Mouse (Mus musculus) heart, adult 8-10 months (tissue): ENCODE results near the gene Dcaf1. TPM values are rescaled to one million over a fixed set of nuclear protein-coding genes. Genes with fewer than 3 reads are reported as not detected.

ENCODE experiments used
- DNase-seq: peaks from one replicate; pipeline ENCODE4 v3.0.0; 2022; ENCODE audit warnings: low spot score
- total RNA-seq, 4 experiments: library from RNA; stranded (reverse); gene quantifications; 2 replicates each; pipeline ENCODE4 v1.2.4; 2022

Gene Dcaf1
- total RNA-seq, 4 experiments from 2014 or later = 23.9 to 30.7 (median 25.3) TPM

DNA sequence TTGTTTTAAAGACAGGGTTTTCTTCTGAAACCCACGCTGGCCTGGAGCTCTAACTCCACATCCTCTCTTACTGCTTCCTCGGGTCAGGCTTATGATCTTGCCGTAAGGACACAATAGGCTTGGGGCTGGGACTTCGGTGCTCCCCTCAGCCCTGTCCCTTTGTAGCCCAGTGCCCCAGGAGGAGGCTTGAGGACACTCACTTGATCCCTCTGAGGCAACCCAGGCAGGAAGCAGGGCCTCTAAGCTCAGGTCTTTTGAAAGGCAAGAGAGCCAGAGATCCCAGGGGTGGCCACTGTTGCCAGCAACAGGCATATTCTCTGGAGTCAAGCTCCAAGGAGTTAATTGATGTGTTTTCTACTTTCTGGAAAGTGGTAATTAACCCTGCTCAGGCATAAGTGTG lies 57.8 kb downstream of the Dcaf1 start:
- DNase-seq = no peak

DNA sequence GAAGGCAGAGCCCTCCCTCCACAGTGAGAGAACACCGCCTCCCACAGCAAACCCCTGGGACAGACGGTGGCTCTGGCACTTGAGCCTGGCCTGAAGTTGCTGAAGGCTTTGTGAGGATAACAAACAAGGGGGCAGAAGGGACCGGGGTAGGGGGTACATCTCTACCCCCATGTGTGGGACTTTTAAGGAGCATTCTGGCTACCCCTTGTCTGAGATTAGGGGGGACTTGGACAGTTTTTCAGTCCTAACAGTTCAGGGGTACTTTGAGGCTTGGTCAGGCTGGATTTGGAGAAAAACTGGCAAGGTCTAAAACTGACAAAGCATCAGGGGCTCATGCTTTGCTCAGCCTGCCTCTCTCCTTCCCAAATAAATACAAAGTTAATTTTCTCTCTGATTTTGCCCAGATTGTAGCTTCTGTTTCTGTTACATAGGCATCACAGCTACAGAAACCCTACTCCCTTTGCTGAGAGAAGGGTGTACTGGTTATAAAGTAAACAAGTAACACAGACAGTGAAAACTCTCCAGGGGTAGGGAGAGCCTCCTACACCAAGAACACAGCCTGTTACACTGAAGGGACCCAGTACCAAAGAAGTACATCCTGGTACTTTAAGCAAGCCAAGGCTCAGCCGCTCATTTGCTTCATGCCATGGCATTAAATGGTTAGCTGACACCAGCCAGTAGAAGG lies 59.5 kb downstream of the Dcaf1 start:
- no peak for DNase-seq

- DNase-seq = no peak
Observed at GRCm38 (mm10) chr9:106882176-106882575, 60.5 kb downstream of the Dcaf1 start.

- no peak for DNase-seq
Observed at GRCm38 (mm10) chr9:106883085-106883484, 61.4 kb downstream of the Dcaf1 start.

DNA sequence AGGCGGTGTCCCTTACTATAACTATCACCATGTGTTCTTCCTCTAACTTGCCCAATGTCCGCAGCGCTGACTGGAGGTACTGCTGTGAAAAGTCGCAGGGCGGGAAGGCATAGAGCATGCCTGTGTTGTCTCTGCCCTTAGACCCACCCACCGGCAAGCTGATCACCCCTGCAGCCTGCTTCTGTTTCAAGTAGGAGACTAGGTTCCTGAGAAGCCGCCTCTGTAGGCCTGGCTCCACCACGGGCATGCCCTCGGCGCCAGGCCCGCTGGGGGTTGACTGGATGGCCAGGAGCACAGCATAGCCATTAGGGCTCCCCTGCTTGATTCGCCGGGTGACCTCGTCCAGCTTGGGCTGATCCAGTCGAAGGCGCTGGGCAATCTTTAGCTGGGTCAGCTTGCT lies 62.6 kb downstream of the Dcaf1 start:
- DNase-seq = no peak

DNA sequence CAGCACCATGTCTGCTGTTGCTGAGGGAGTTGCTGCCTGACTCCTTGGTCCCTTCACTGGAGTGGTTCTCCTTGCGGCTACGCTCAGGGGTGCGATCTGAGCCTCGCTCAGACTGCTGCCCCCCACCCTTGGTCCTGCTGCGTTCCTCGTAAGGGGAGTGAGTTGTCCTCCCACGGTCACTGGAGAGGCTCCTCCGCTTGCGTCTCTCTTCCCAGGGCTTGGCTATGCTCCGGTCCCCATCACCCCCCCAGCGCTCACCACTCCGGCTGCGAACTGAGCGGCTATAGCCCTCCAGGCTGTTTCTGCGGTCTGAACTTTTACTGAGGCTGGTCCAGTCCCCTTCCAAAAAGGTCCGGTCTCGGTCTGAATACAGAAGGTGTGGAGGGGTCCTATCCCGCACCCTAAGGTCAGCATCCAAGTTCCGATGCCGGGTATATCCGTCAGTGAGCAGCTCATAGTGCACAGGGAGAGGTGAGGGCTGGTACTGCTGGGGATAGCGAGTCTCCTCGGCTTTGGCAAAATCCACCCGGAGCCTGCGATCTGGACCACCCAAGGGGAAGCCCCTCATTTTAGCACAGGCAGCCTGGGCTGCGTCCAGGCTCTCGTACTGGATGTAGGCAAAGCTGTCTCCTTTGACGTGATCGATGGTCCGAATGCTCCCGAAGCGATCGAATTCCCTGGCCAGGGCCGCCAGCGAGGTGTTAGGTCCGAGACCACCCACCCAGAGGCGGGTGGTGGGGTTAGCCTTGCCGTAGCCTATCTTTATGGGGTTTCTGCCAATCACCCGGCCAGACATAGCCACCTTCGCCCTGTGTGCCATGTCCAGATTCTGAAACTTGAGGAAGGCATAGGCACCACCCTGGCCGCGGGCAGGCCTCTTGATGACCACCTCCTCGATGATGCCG lies 63.6 kb downstream of the Dcaf1 start:
- DNase-seq = no peak

DNA sequence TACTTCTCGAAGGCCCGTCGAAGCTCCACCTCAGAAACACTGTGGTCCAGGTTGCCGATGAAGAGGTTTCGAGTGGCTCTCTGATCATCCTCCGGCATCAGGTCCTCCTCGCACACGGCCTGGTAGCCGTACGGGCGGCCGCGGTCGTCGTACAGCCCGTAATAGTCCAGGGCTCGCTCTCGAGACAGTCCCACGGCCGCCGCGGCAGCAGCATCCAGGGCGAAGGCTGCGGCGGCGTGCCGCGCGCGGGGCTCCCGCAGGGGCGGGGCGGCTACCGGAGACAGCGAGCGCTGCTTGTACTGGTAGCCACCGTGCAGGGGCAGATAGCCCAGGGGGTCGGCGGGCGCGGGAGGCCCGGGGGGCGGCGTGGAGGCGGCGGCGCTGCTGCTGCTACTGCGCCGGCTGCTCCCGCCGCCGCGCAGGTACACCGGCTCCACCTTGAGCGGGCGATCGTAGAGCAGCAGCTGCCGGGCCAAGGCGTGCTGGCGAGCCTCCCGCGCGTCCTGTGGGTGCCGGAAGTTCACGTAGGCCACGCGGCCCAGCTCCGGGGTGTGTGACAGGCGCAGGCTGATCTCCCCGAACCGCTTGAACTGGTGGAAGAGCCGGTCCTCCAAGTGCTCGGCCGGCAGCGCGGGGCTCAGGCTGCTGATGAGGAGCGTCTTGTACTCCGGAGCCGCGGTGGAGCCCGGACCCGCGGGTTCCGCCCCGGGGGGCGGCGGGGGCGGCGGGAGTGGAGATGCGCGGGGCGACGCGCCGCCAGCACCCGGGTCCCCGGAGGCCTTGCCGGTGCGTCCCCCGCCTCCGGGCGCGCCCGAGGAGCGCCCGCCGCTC lies 64.4 kb downstream of the Dcaf1 start:
- no peak for DNase-seq

- peak; percentile 95 for DNase-seq
Observed at GRCm38 (mm10) chr9:106886828-106887702, 65.4 kb downstream of the Dcaf1 start, which contains the start of gene Rbm15b. TSS of gene Rbm15b (minus strand) at chr9:106887428.

GRCm38 (mm10) chr9:106888346-106888745 lies 66.7 kb downstream of the Dcaf1 start:
- DNase-seq = no peak

- DNase-seq = no peak
Observed at GRCm38 (mm10) chr9:106889321-106889720, 67.6 kb downstream of the Dcaf1 start.

DNA sequence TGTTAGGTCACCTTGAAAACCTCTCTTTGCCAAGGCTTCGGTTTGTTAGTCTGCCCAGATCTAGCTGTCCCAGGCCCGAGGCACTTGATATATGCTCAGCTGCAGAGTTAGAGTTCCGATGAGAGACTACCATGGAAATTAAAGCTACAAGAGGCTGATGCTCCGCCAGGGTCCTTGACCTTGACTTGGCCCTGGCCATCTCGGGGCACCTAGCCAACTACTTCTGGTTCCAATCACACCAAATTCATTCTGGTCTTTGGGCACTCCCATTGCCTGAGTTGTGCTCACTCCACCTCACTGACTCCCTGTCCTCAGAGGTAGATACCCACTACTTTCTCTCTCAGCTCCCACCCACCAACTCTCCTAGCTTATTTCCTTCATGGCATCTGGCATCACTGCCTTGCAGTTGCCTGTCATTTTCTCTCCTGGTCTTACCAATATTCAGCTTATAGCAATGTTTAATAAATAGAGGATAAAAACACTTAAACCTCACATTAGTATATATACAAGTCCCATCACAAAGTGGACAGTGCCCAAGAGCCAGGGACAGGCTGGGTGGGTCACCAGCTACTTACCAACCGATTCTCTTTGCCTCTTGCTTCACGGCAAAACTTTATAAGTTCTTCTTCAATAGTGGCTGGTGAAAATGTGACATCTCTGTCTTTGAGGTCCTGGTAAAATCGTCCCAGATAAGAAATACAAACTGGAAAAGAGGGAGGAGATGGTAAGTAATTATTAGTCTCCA lies 69.0 kb downstream of the Dcaf1 start:
- DNase-seq = no peak

DNA sequence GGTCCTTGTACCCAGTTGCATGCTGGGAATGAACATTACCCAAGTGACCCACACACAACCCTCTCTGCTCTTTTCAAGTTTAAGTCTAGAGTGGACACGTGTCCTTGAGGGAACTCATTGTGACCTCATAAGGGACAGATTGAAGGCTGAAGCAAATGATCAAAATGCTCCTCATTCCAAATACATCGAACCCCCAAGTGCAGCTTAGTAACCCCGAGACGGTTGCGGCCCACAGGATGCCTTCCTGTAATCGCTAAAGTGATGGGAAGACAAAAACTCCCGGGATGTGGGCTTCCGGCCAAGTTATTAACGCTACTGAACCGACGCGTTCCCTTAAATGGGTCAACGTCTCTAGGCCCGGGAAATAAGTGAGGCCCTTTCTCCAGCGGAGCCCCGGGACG lies 69.7 kb downstream of the Dcaf1 start:
- no peak for DNase-seq

GRCm38 (mm10) chr9:106891829-106892551 lies 70.3 kb downstream of the Dcaf1 start, which contains the start of gene Manf:
TSS of gene Manf (minus strand) at chr9:106891979.
- DNase-seq = peak; percentile 98

- no peak for DNase-seq
Observed at GRCm38 (mm10) chr9:106892552-106892875, 70.8 kb downstream of the Dcaf1 start.

GRCm38 (mm10) chr9:106893327-106893726 lies 71.7 kb downstream of the Dcaf1 start:
- no peak for DNase-seq

GRCm38 (mm10) chr9:106898901-106899300 lies 77.2 kb downstream of the Dcaf1 start:
- no peak for DNase-seq

DNA sequence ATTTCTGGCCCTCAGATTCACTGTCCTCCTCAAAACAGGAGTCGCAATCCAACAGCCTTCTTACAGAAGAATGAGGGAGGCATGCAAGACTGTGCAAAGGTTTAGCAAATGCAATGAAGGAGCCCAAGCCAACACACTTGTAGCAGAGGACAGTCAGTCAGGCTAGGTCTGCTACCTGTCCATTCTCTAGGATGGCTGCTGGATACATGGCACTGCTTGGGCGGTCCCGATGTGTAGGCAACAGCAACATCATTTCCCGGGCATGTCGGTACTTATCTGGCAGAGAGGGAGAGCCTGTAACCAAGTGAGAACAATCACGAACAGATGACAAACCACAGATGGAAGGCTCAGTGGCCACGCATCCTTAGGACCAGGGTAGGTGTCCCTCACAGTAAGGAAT lies 79.9 kb downstream of the Dcaf1 start:
- no peak for DNase-seq

DNA sequence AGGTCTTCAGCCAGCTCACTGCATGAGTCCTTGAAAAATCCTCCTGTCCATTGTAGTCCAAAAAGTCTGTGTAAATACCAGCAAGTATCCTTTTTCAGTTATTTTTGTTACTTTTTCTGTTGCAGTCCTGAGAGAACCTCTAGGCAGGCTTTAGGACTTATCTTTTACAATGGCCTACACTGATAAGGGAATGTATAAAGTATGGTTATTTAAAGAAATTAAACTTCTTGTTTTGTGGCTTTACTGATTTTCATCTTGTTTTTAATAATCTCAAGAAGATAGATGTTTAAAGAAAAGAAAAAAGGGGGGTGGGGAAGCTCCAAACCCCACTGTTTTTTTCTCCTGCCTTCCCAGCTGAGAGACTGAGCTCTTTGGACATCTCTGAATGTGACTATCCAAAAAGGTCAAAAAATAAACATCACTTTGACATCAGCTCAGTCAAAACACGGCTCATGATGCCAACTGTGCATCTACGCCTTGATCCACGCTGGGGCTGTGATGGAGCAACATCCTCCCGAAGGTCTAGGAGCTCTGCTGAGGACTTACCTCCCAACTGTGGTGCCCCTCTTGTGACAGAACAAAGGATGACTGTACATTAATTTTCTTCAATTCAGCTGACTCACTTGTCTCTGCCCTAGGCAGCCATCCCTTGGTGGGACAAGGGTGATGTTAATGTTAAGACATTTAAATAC lies 81.6 kb downstream of the Dcaf1 start:
- no peak for DNase-seq

DNA sequence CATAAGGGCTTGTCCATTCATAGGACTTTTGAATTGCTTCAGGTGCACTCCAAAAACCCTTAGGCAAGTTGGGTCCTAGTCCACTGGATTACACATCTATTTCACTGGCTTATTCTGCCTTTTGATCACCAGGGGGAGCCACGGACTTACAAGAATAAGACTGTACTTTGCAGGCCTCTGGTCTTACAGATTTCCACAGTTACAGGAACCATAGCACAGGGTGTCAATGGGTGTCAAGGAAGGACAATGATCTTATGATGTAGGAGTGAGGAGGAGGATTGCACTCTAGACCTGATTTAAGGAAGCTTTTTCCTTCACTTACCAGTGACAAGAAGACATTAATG lies 82.1 kb downstream of the Dcaf1 start:
- peak; percentile 45 for DNase-seq
